Mouse (Mus musculus) 416B (cell line): ENCODE data around the gene Gm49361.

Source experiments
- DNase-seq: peaks from one replicate; pipeline ENCODE4 v3.0.0; 2011; ENCODE audit warnings: low read depth

Gene Gm49361

GRCm38 (mm10) chr14:57619487-57619886, 126.4 kb downstream of the Gm49361 start:
- DNase-seq, result peak; percentile 88

GRCm38 (mm10) chr14:57617675-57618074, 128.2 kb downstream of the Gm49361 start:
- peak; percentile 60 for DNase-seq

GRCm38 (mm10) chr14:57616339-57616965, 129.5 kb downstream of the Gm49361 start:
- DNase-seq, result peak; percentile 41

- no peak for DNase-seq
These were observed 130.1 kb downstream of the Gm49361 start for GRCm38 (mm10) chr14:57615828-57616227.

GRCm38 (mm10) chr14:57611034-57611433, 134.9 kb downstream of the Gm49361 start:
- DNase-seq, result peak; percentile 15

GRCm38 (mm10) chr14:57609816-57610329, 136.0 kb downstream of the Gm49361 start:
- no peak for DNase-seq

- peak; percentile 81 for DNase-seq
These were observed 138.4 kb downstream of the Gm49361 start for GRCm38 (mm10) chr14:57607500-57607899.

- DNase-seq, result no peak
These were observed 139.1 kb downstream of the Gm49361 start for GRCm38 (mm10) chr14:57606663-57607365.

GRCm38 (mm10) chr14:57593279-57593678, 152.6 kb downstream of the Gm49361 start:
- DNase-seq, result no peak
